Mouse (Mus musculus): ENCODE measurements around the gene Card9.

GRCm38 (mm10) chr2:26367911-26368310 is 7.2 kb upstream of the Card9 start:
- TF ChIP-seq CTCF (IDR thresholded peaks at IDR 0.05; ENCODE audit: low read depth): no peak
- TF ChIP-seq EP300 (IDR thresholded peaks at IDR 0.05; ENCODE audit: low read depth): no peak

Measured in liver, postnatal 0 days (tissue).